Comparison of ENCODE assay signal across 9 mouse cellular contexts in genomic region chr14:20672990-20673389, GRCm38 (mm10). TPM values are rescaled to one million over a fixed set of nuclear protein-coding genes. Genes with fewer than 3 reads are reported as not detected.
DNase-seq lines count a peak whose midpoint lies in the region; ATAC-seq lines count a peak whose summit lies in the region.
"Had no signal": no experiment of that assay in that cellular context is flagged by ENCODE, and none has a peak within 500 bp of the region (broad histone marks: within the 10 kb centered on the region; RNA-seq: fewer than 3 reads in every experiment).

No protein-coding gene starts in this region.

- H3K9me3 ChIP-seq in lung, embryonic 15.5 days, result no peaks in the 10 kb centered on the region
- H3K9me3 ChIP-seq: limb, embryonic 15.5 days had no signal

- peaks cover 22% of the 10 kb centered on the region for H3K36me3 ChIP-seq in lung, embryonic 15.5 days

- 94% methylated on average over 2 of the region's 2 CpGs for WGBS in lung, embryonic 15.5 days

- no peak overlapping the region for H3K9ac ChIP-seq in lung, embryonic 15.5 days
- H3K9ac ChIP-seq: limb, embryonic 15.5 days had no signal

- no peak for ATAC-seq in lung, embryonic 15.5 days (ENCODE audit: borderline replicate concordance, extremely low read depth, low FRiP score, low TSS enrichment)

- peaks cover 14% of the 10 kb centered on the region for H3K4me1 ChIP-seq in lung, embryonic 15.5 days

- H3K27me3 ChIP-seq in lung, embryonic 15.5 days, result peaks cover 6% of the 10 kb centered on the region; the same call in 1 of the 2 replicates
- H3K27me3 ChIP-seq: limb, embryonic 15.5 days had no signal

- peak; percentile 63 for DNase-seq in adrenal gland, postnatal 14 days
- DNase-seq in adrenal gland, postnatal 10 days, result no peak
- DNase-seq in lung, adult 18-20 months, result no peak
- DNase-seq in embryo, embryonic 10.5 days (ENCODE audit: low spot score), result peak; percentile 69
- peak; percentile 52 for DNase-seq in kidney, postnatal 14 days
- DNase-seq in natural killer cell, adult 2 months (ENCODE audit: low spot score in 2 of 2), result peak; percentile 41 to 60
- DNase-seq in frontal cortex, postnatal 36 days (ENCODE audit: low spot score in 2 of 2), result no peak

- H3K27ac ChIP-seq in lung, embryonic 15.5 days, result no peak overlapping the region

- no peak overlapping the region for H3K4me3 ChIP-seq in lung, embryonic 15.5 days

- H3K4me2 ChIP-seq in lung, embryonic 15.5 days, result peak overlapping the region; percentile 75

RNA-seq across cellular contexts. Expression of gene Sec24c, which starts 1.1 kb away (rescaled TPM):
- total RNA-seq in adrenal gland, postnatal 14 days (2021), result 137 and 149 TPM in 2 replicates
- 100 to 1,000 TPM; 120 to 130 TPM for total RNA-seq in adrenal gland, postnatal 10 days (2021)
- 88.2 and 92.8 TPM in 2 replicates for polyA plus RNA-seq in lung, embryonic 15.5 days (2015; fragmentation: Nextera tagmentation; extraction: Ambion mirVana)

RNA-seq across cellular contexts. Expression of gene Synpo2l, which starts 4.8 kb away (rescaled TPM):
- 0.19 and 0.71 TPM in 2 replicates for total RNA-seq in adrenal gland, postnatal 14 days (2021)
- 10 to 100 TPM in 1 of 2 experiments, 1 to 10 TPM in 1; 5.8 to 14.5 TPM for total RNA-seq in adrenal gland, postnatal 10 days (2021)
- 3.8 and 5.8 TPM in 2 replicates for polyA plus RNA-seq in lung, embryonic 15.5 days (2015; fragmentation: Nextera tagmentation; extraction: Ambion mirVana)

RNA-seq across cellular contexts. Expression of gene Myoz1, which starts 16.6 kb away (rescaled TPM):
- total RNA-seq in adrenal gland, postnatal 14 days (2021), result not detected in 2 replicates
- total RNA-seq in adrenal gland, postnatal 10 days (2021), result 10 to 100 TPM; 27.5 to 61.9 TPM
- polyA plus RNA-seq in lung, embryonic 15.5 days (2015; fragmentation: Nextera tagmentation; extraction: Ambion mirVana), result 0.37 and 0.82 TPM in 2 replicates

RNA-seq across cellular contexts. Expression of gene Fut11, which starts 21.8 kb away (rescaled TPM):
- total RNA-seq in adrenal gland, postnatal 14 days (2021), result 17.0 and 18.7 TPM in 2 replicates
- total RNA-seq in adrenal gland, postnatal 10 days (2021), result 10 to 100 TPM; 16.3 to 18.6 TPM
- 33.6 and 34.0 TPM in 2 replicates for polyA plus RNA-seq in lung, embryonic 15.5 days (2015; fragmentation: Nextera tagmentation; extraction: Ambion mirVana)

RNA-seq across cellular contexts. Expression of gene Chchd1, which starts 29.8 kb away (rescaled TPM):
- 84.1 and 98.3 TPM in 2 replicates for total RNA-seq in adrenal gland, postnatal 14 days (2021)
- total RNA-seq in adrenal gland, postnatal 10 days (2021), result 10 to 100 TPM; 91.8 to 96.3 TPM
- polyA plus RNA-seq in lung, embryonic 15.5 days (2015; fragmentation: Nextera tagmentation; extraction: Ambion mirVana), result 189 and 191 TPM in 2 replicates

Comparison
In these comparisons a context has a peak if more than half of its experiments do, and no peak if none do; other contexts are left out.
1. DNase-seq: peak in adrenal gland, postnatal 14 days (single experiment), embryo, embryonic 10.5 days (single experiment), kidney, postnatal 14 days (single experiment) and natural killer cell, adult 2 months (2 of 2); none in adrenal gland, postnatal 10 days (single experiment), lung, adult 18-20 months (0 of 2) and frontal cortex, postnatal 36 days (0 of 2).
2. RNA of gene Myoz1, which starts 16.6 kb away (total RNA-seq): 27.5 to 61.9 TPM in adrenal gland, postnatal 10 days; not detected in adrenal gland, postnatal 14 days; every median in the first group is over 10 times any median in the second.